Mouse (Mus musculus) cerebellum, adult 8-10 months (tissue): ENCODE data around the gene Lmtk2.

Experiments used
- DNase-seq: peaks from one replicate; pipeline ENCODE4 v3.0.0; 2022

Gene Lmtk2

DNA sequence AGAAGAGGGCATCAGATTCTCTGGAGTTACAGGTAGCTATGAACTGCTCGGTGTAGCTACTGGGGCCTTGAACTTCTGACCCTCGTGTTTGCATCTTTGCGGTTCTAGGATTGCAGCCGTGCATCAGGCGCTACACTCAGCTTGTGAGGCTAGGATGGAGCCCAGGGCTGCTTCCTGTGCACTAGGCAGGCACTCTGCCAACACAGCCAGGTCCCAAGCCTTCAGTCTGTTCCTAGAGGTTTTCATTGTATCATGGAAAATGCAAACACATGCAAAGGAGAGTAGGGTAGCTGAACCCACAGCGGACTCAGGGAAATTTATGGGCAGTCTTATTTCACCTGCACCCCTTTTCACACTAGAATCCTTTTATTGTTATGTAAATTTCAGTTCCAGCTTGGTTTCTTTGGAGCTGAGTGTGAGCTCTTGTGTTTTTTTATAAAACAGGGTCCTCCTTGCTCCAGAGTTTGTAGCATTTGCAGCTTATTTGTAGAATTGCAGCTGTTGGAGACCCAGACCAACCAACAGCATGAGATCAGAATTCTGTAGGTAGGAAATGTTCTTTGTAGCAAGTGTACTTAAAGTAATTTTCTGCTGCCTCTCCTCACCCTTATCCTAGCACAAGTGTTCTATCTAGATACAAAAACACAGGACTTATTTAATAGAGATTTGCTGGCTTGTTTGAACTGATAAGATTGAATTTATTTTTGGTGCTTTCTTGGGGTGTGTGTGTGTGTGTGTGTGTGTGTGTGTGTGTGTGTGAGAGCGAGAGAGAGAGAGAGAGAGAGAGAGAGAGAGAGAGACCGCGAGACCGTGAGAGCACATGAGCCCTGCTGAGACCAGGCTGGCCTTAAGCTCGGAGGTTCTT lies 12.6 kb downstream of the Lmtk2 start:
- peak; percentile 36 for DNase-seq

- DNase-seq, result no peak
Observed at GRCm38 (mm10) chr5:144114068-144114467, 13.8 kb downstream of the Lmtk2 start.

DNA sequence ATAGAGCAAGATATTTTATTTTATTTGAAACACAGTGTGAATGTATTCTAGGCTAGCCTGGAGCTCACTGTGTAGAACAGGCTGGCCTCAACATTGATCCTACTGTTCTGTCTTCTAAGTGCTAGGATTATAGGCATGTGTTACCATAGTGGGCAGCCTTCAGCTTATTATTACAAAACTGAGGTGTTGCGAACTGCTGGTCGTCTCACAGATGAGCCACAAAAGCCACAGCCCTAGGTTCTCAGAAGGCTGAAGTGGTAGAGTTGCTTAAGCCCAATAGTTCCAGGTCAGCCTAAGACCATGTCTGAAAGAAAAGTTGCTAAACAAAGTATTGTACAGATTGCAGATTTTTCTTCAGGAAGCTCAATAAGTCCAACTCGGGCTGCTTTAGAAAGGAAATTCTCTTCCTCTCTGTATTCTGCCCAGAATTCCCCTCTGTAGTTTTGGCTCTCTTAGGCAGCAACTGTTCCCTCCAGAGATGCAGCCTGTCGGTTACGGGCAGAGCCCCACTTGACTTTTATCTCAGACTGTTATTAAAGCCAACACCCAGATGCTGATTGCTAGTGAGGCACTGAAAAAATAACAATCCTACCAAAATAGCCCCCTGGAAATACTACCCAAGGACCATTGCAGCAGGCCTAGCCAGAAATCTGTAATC lies 14.9 kb downstream of the Lmtk2 start:
- no peak for DNase-seq

- DNase-seq, result no peak
Observed at GRCm38 (mm10) chr5:144115628-144115977, 15.4 kb downstream of the Lmtk2 start.

GRCm38 (mm10) chr5:144118271-144118670 lies 18.0 kb downstream of the Lmtk2 start:
- no peak for DNase-seq

DNA sequence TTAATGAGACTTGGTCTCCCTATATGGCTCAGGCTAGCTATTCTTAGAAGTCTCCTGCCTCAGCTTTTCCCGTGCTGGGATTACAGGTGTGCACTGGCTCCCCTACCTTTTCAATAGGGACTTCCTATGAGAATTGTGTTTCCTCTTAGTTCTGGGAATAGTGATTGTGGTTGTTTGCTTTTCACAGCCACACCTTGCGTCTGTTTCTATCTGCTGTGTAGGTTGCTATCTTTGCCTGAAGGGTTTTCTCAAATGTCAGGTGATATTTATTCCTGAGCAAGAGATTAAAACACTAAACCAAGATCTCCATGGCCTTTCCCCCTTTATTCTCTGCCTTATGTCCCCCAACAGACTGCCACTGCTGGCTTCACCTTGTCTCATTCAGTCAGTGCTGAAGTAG lies 19.1 kb downstream of the Lmtk2 start:
- no peak for DNase-seq

GRCm38 (mm10) chr5:144121489-144121888 lies 21.3 kb downstream of the Lmtk2 start:
- no peak for DNase-seq

DNA sequence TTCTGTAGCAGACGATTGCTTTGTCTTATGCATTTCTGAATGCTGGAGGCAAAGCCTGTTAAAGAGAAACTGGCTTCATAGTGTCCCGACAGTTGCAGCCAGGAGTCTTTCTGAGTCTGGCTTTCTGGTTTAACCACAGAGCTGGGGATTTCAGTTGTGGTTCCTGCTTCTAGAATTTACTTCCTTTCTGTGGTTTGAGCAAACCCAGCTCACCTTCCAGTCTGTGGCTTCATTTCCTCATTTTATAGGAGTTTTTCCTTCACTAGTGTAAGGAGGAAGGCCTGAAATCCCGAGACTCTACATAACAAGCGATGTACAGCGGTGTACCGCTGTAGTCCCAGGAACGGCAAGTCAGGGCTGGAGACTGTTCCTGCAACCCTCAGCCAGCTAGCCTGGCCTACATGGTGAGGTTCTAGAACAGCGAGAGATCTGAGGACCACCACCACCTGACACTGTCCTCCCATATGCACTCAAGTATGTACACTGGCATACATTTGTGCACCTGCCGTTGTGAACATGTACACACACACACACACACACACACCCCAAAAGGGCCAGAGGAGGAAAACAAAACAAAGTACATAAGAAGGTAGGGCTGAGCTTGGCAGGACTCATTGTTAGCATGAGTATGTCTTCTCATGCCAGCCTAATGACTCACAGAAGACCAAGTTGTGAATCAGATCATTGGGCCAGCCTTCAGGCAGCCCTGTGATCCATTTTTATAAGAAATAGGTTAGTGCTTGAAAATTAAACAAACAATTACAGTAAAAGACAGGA lies 25.9 kb downstream of the Lmtk2 start:
- no peak for DNase-seq

- DNase-seq, result no peak
Observed at GRCm38 (mm10) chr5:144143531-144143930, 43.3 kb downstream of the Lmtk2 start.

GRCm38 (mm10) chr5:144146898-144147297 lies 46.7 kb downstream of the Lmtk2 start:
- no peak for DNase-seq

- no peak for DNase-seq
Observed at GRCm38 (mm10) chr5:144149530-144149929, 49.3 kb downstream of the Lmtk2 start.

- DNase-seq, result no peak
Observed at GRCm38 (mm10) chr5:144151270-144151669, 51.0 kb downstream of the Lmtk2 start.

DNA sequence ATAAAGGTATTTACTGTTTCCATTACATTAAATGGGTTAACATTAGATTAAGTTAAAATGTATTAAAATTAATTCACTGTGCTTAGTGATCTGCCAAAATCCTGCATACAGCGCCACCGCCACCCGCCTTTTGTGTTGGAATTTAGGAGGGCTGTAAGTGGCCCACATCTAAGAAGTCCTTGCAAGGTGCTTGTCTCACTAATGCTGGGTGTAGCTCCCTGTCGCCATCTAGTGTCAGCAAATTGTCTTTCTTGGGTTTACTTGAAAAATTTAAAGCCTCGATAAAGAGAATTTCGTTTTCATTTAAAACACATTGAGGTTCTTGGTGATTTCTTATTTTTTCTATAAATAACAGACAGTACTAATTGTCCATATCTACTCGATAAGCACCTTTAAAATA lies 54.3 kb downstream of the Lmtk2 start:
- DNase-seq, result peak; percentile 78

GRCm38 (mm10) chr5:144158604-144159003 lies 58.4 kb downstream of the Lmtk2 start:
- peak; percentile 34 for DNase-seq

DNA sequence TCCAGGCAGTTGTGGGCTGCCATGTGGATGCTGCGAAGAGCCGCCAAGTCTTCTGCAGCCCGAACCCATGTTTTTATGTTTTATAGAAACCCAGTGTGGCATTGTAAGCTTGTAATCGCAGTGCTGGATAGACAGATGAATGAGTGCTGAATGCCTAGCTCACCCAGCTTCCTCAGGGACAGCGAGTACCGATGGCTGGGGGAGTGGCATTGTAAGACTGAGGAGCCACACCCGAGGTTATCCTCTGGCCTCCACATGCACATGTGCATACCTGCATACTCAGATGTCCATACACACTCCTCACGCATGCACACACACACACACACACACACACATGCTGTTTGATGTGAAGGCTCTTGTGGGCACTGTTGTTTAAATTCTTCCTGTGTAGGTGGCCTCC lies 58.9 kb downstream of the Lmtk2 start:
- no peak for DNase-seq

GRCm38 (mm10) chr5:144162080-144162812 lies 62.0 kb downstream of the Lmtk2 start:
- no peak for DNase-seq

- peak; percentile 73 for DNase-seq
Observed at GRCm38 (mm10) chr5:144162813-144163517, 62.7 kb downstream of the Lmtk2 start.

- DNase-seq, result no peak
Observed at GRCm38 (mm10) chr5:144165756-144166155, 65.5 kb downstream of the Lmtk2 start.

DNA sequence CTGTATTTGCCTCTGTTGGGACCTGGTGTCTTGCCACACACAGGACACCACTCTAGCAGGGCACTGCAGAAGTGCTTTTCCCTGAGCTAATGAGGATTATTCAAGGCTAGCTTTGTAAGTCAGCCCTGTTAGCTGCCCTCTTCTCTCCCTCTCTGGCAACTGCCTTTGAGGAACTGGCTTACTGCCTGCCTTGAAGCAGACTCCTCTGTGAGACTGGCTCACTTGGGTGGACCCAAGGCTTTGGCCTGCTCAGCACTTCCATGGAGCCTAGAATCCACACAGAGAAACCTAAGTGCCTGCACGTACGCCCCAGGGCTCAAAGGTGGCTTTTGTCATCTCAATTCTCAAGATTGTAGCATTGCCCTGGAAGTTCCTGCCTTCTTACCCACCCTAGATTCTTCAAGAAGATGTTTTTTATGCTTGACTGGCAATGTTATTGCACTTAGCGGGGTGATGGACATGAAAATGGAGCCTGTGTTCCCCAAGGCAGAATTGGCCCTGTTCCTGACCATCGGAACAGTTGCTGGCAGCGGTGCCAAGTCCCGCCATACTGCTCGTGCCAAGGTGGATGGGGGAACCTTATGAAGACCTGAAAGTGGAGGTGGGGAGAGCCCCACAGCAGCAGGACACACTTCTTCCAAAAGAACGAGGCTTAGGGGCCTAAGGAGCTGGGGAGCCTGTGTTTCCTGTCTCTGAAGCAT lies 69.2 kb downstream of the Lmtk2 start:
- DNase-seq, result no peak

DNA sequence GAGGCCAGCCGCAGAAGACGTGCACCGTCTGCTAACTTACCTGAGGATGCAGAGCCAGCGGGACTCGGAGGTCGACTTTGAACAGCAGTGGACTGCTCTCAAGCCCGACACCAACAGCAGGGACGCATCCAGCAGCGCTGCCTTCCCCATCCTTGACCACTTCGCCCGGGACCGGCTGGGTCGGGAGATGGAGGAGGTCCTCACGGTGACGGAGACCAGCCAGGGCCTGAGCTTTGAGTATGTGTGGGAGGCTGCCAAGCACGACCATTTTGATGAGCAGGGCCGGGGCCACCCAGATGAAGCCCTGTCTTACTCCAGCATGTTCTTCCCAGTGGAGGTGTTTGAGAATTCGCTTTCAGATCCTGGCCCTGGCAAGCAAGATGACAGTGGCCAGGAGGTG lies 73.4 kb downstream of the Lmtk2 start:
- no peak for DNase-seq

- DNase-seq, result no peak
Observed at GRCm38 (mm10) chr5:144178216-144178615, 78.0 kb downstream of the Lmtk2 start.

GRCm38 (mm10) chr5:144181249-144181648 lies 81.0 kb downstream of the Lmtk2 start:
- no peak for DNase-seq
